Mouse (Mus musculus) limb, embryonic 14.5 days (tissue): ENCODE results near the gene Adora3. TPM values are rescaled to one million over a fixed set of nuclear protein-coding genes. Genes with fewer than 3 reads are reported as not detected.

Experiments used
- ATAC-seq: fragments of 200-750 bp; cut with Nextera tagmentation; 2 replicates; pipeline ENCODE4 v1.8.0; 2017; ENCODE audit warnings: low read depth, moderate number of reproducible peaks, moderate TSS enrichment; ENCODE audit not compliant: low FRiP score
- DNase-seq: peaks from one replicate; pipeline ENCODE4 v3.0.0-alpha.2; 2015; ENCODE audit warnings: low spot score
- H3K27ac ChIP-seq: fragments of 300-500 bp; sonication (generic); replicated peaks from 2 replicates; pipeline ENCODE4 v1.5.1; 2014; ENCODE audit warnings: low read depth, mild to moderate bottlenecking, low read length, moderate library complexity, mixed read lengths
- H3K27me3 ChIP-seq: fragments of 300-500 bp; sonication (generic); 2 replicates; pipeline ENCODE4 v1.6.1; 2014; ENCODE audit warnings: low read length, mixed read lengths; ENCODE audit not compliant: control insufficient read depth, insufficient read depth
- H3K36me3 ChIP-seq: fragments of 300-500 bp; sonication (generic); 2 replicates; pipeline ENCODE4 v1.6.1; 2014; ENCODE audit warnings: mild to moderate bottlenecking, low read length, moderate library complexity, mixed read lengths; ENCODE audit not compliant: control insufficient read depth, insufficient read depth
- H3K4me1 ChIP-seq: fragments of 300-500 bp; sonication (generic); 2 replicates; pipeline ENCODE4 v1.6.1; 2014; ENCODE audit warnings: antibody characterized with exemption, low read length, mixed read lengths; ENCODE audit not compliant: control insufficient read depth, insufficient read depth
- H3K4me2 ChIP-seq: fragments of 300-500 bp; sonication (generic); replicated peaks from 2 replicates; pipeline ENCODE4 v1.6.1; 2014; ENCODE audit warnings: low read depth, mild to moderate bottlenecking, low read length, moderate library complexity; ENCODE audit not compliant: severe bottlenecking
- H3K4me3 ChIP-seq: fragments of 300-500 bp; sonication (generic); replicated peaks from 2 replicates; pipeline ENCODE4 v1.5.1; 2014; ENCODE audit warnings: low read length
- H3K9ac ChIP-seq: fragments of 300-500 bp; sonication (generic); 2 replicates; pipeline ENCODE4 v1.6.1; 2014; ENCODE audit warnings: mild to moderate bottlenecking, low read depth, low read length, moderate library complexity; ENCODE audit not compliant: severe bottlenecking
- H3K9me3 ChIP-seq: fragments of 300-500 bp; sonication (generic); 2 replicates; pipeline ENCODE4 v1.6.1; 2016; ENCODE audit warnings: low read length; ENCODE audit not compliant: control insufficient read depth
- POLR2A ChIP-seq: fragments of 200-500 bp; IDR thresholded peaks from 2 replicates; pipeline ENCODE4 v1.8.0; 2012; ENCODE audit warnings: inconsistent platforms, mild to moderate bottlenecking, moderate library complexity, borderline replicate concordance; ENCODE audit not compliant: insufficient read depth, insufficient read length; ENCODE audit errors: extremely low read depth
- WGBS: fragments of 180-500 bp; shearing (Covaris S2); extraction: QIAGEN DNeasy Blood & Tissue Kit; methylation state at CpG from one replicate; pipeline ENCODE4 v1.1.7; 2014; 5-methylcytosine and 5-hydroxymethylcytosine counted together
- polyA plus RNA-seq, 2 experiments: library from polyadenylated mRNA; depleted of rRNA in 1 of 2; stranded (reverse) in 1 of 2; unstranded in 1 of 2; fragments of >200 nt; fragmentation: Nextera tagmentation in 1 of 2; extraction: Ambion mirVana in 1 of 2; gene quantifications; 2 replicates each; pipeline versions ENCODE4 v1.2.1 to v1.2.3; 2012 to 2014

The Adora3 gene
- polyA plus RNA-seq, 2 experiments = 2.1 to 2.8 TPM

GRCm38 (mm10) chr3:105924616-105925015, 54.0 kb downstream of the Adora3 start:
- Histone ChIP-seq H3K36me3 (no peaks in the 10 kb centered on the region), H3K4me1 (no peaks in the 10 kb centered on the region), H3K4me3 (no peak overlapping the region), H3K9me3 (no peaks in the 10 kb centered on the region), H3K4me2 (no peak overlapping the region), H3K9ac (no peak overlapping the region), H3K27me3 (no peaks in the 10 kb centered on the region), H3K27ac (no peak overlapping the region)
- ATAC-seq = no peak
- TF ChIP-seq POLR2A = no peak
- 87% methylated on average over 9 of the region's 9 CpGs for WGBS
- no peak for DNase-seq

GRCm38 (mm10) chr3:105927561-105928194, 57.0 kb downstream of the Adora3 start:
- H3K27ac ChIP-seq = no peak overlapping the region
- TF ChIP-seq POLR2A = no peak
- ATAC-seq (no peak), DNase-seq (no peak)
- no peak overlapping the region for H3K4me3 ChIP-seq
- no peaks in the 10 kb centered on the region for H3K4me1 ChIP-seq
- H3K36me3 ChIP-seq = no peaks in the 10 kb centered on the region
- no peaks in the 10 kb centered on the region for H3K9me3 ChIP-seq
- H3K4me2 ChIP-seq = no peak overlapping the region
- WGBS = 79% methylated on average over 7 of the region's 7 CpGs
- H3K9ac ChIP-seq = no peak overlapping the region
- no peaks in the 10 kb centered on the region for H3K27me3 ChIP-seq

- Histone ChIP-seq H3K4me3 (no peak overlapping the region), H3K9ac (no peak overlapping the region), H3K9me3 (no peaks in the 10 kb centered on the region), H3K4me1 (no peaks in the 10 kb centered on the region), H3K27me3 (no peaks in the 10 kb centered on the region), H3K4me2 (no peak overlapping the region), H3K27ac (no peak overlapping the region), H3K36me3 (no peaks in the 10 kb centered on the region)
- DNase-seq = no peak
- no peak for TF ChIP-seq POLR2A
- 68% methylated on average over 3 of the region's 3 CpGs for WGBS
- ATAC-seq = no peak
Measured at GRCm38 (mm10) chr3:105928195-105928569, 57.5 kb downstream of the Adora3 start.

GRCm38 (mm10) chr3:105928781-105929180, 58.1 kb downstream of the Adora3 start:
- Histone ChIP-seq H3K9me3 (no peaks in the 10 kb centered on the region), H3K27ac (no peak overlapping the region), H3K4me3 (no peak overlapping the region), H3K4me2 (no peak overlapping the region), H3K4me1 (no peaks in the 10 kb centered on the region), H3K36me3 (no peaks in the 10 kb centered on the region), H3K27me3 (no peaks in the 10 kb centered on the region), H3K9ac (no peak overlapping the region)
- ATAC-seq (no peak), DNase-seq (no peak)
- TF ChIP-seq POLR2A = no peak
- WGBS = 84% methylated on average over 6 of the region's 6 CpGs

GRCm38 (mm10) chr3:105929821-105930220, 59.2 kb downstream of the Adora3 start:
- no peaks in the 10 kb centered on the region for H3K36me3 ChIP-seq
- H3K9me3 ChIP-seq = no peaks in the 10 kb centered on the region
- no peak for TF ChIP-seq POLR2A
- H3K27me3 ChIP-seq = no peaks in the 10 kb centered on the region
- H3K4me1 ChIP-seq = no peaks in the 10 kb centered on the region
- H3K4me2 ChIP-seq = no peak overlapping the region
- no peak overlapping the region for H3K9ac ChIP-seq
- no peak for ATAC-seq
- H3K4me3 ChIP-seq = no peak overlapping the region
- no peak for DNase-seq
- 82% methylated on average over 7 of the region's 7 CpGs for WGBS
- H3K27ac ChIP-seq = no peak overlapping the region

- 93% methylated on average over 2 of the region's 2 CpGs for WGBS
- Histone ChIP-seq H3K36me3 (no peaks in the 10 kb centered on the region), H3K4me2 (no peak overlapping the region), H3K4me3 (no peak overlapping the region), H3K4me1 (no peaks in the 10 kb centered on the region), H3K27me3 (no peaks in the 10 kb centered on the region), H3K9me3 (no peaks in the 10 kb centered on the region), H3K27ac (no peak overlapping the region), H3K9ac (no peak overlapping the region)
- DNase-seq = no peak
- no peak for ATAC-seq
- no peak for TF ChIP-seq POLR2A
Measured at GRCm38 (mm10) chr3:105931095-105931494, 60.4 kb downstream of the Adora3 start.
